Mouse (Mus musculus) Patski (cell line): ENCODE measurements around the gene Treml1. TPM values are rescaled to one million over a fixed set of nuclear protein-coding genes. Genes with fewer than 3 reads are reported as not detected.

Experiments used
- ATAC-seq: fragments of 100-300 bp; one replicate; pipeline ENCODE4 v1.8.0; 2021
- CTCF ChIA-PET: fragments of 350-600 bp; sonication (Branson Sonifier 250); formaldehyde crosslinking; loops from one replicate; lab custom pipeline; 2022; ENCODE audit warnings: inconsistent platforms; lab: Charles Lee
- POLR2A ChIA-PET: fragments of 350-600 bp; sonication (Branson Sonifier 250); formaldehyde crosslinking; loops from one replicate; lab custom pipeline; 2022; ENCODE audit warnings: antibody characterized with exemption, inconsistent platforms; lab: Charles Lee
- DNase-seq: peaks from one replicate; pipeline ENCODE4 v3.0.0-alpha.2; 2011; ENCODE audit warnings: low read depth, low spot score
- H3K27me3 ChIP-seq: fragments of 371-371 bp; one replicate; pipeline ENCODE4 v1.5.1; 2021
- CTCF ChIP-seq: fragments of 100-300 bp; IDR thresholded peaks from one replicate; pipeline ENCODE4 v1.5.1; 2021
- in situ Hi-C: fragments of 300-500 bp; cut with MboI; formaldehyde crosslinking; loops from 3 replicates; pipeline ENCODE4 v1.11.1; 2018; ENCODE audit warnings: low pct_unique_long_range_greater_than_20kb, mixed read lengths
- polyA plus RNA-seq: library from polyadenylated mRNA; unstranded; gene quantifications from one replicate; pipeline ENCODE4 v1.2.3, GENCODE M21; 2021

Treml1 gene
- polyA plus RNA-seq, 1 experiment from 2014 or later = not detected

DNA sequence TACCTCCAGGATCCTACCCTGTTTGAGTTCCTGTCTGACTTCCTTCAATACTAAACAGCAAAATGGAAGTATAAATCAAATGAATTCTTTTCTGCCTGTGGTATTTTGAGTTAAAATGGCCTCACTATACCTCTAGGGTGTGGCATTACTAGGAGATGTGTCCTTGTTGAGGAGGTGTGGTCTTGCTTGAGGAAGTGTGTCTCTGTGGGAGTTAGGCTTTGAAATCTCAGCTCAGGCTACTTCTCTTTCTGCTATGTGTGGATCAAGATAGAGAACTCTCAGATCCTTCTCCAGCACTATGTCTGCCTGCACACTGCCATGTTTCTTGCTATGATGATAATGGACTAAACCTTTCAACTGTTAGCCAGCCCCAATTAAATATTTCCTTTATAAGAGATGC lies 19.3 kb downstream of the Treml1 start:
- in situ Hi-C loops = no loop called here
- ATAC-seq (no peak), DNase-seq (no peak)
- CTCF ChIA-PET = no interaction called here
- POLR2A ChIA-PET = no interaction called here
- H3K27me3 ChIP-seq = no peaks in the 10 kb centered on the region
- TF ChIP-seq CTCF = no peak

DNA sequence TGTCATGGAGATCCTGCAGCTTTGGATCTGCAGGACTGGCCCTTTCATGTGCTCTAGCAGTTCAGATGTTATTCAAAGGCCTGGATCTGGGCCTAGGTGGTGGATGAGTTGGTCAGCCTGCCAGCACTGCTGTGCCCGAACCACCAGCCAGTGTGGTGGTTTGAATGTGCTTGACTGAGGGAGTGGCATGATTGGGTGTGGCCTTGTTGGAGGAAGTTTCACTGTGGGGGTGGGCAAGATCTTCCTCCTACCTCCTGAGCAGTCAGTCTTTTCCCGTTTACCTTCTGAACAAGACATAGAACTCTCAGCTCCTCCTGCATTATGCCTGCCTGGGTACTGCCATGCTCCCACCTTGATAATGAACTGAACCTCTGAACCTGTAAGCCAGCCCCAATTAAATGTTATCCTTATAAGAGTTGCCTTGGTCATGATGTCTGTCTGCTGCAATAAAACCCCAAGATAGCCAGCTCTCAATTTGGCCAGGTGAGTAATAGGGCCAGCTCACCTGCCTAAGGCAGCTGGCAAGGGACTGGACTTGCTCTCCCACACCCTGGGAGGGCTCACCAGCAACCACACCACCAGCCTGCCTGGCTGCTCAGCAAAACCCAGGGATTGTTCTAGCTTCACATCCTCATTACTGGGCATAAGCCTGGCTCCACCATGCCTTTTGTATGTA lies 26.2 kb downstream of the Treml1 start:
- CTCF ChIA-PET = no interaction called here
- POLR2A ChIA-PET = no interaction called here
- in situ Hi-C loops = no loop called here
- H3K27me3 ChIP-seq = no peaks in the 10 kb centered on the region
- TF ChIP-seq CTCF = no peak
- DNase-seq (no peak), ATAC-seq (no peak)

DNA sequence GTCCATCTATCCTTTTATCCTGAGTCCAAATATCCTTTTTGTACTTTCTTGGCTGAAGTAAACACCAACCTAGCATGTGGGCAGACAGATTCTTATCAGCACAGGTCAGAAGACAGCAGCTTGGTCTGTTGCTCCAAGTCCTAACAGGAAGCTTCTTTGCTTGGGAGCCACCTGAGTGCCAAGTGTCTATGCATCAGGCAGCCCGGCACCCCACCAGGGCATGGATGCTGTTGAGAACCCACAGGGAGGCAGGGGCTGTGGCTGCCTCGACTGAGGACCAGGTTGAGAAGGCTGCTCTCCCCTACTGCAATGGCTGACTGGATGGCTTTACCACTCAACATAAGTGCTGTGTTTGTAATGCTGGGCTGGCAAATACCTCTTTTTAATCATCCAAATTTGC lies 28.9 kb downstream of the Treml1 start:
- POLR2A ChIA-PET = no interaction called here
- CTCF ChIA-PET = interaction anchor here (1.5 kb wide), 1 partner anchor 8 kb away, joined by 3 read pairs; no protein-coding TSS in a partner anchor
- ATAC-seq = no peak
- TF ChIP-seq CTCF = no peak
- in situ Hi-C loops = no loop called here
- DNase-seq = no peak
- no peaks in the 10 kb centered on the region for H3K27me3 ChIP-seq

DNA sequence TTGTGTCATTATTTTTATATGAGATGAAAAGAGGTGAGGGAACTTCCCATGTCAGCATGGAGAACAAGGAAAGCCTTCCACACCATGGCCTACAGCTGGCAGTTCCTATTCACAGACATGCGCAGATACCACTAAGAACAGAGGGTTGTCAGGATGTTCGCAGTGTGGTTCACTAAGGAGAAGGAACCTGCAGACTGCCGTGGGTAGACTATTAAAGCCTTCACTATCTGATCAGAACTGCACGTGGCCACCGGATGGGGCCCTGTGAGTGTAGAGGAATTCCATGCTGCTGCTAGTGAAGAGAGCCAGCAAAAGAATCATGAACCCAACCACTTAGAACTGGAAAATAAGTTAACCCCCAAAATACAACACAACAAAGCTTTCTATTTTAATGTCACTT lies 29.7 kb downstream of the Treml1 start:
- CTCF ChIA-PET = interaction anchor here (1.5 kb wide), 1 partner anchor 9 kb away, joined by 3 read pairs; no protein-coding TSS in a partner anchor
- no peaks in the 10 kb centered on the region for H3K27me3 ChIP-seq
- POLR2A ChIA-PET = no interaction called here
- in situ Hi-C loops = no loop called here
- DNase-seq = no peak
- TF ChIP-seq CTCF = no peak
- ATAC-seq = no peak

- no peak for TF ChIP-seq CTCF
- DNase-seq (no peak), ATAC-seq (no peak)
- in situ Hi-C loops = no loop called here
- ChIA-PET POLR2A (no interaction called here), CTCF (no interaction called here)
- no peaks in the 10 kb centered on the region for H3K27me3 ChIP-seq
Measured at GRCm38 (mm10) chr17:48391446-48391845, 31.7 kb downstream of the Treml1 start.

DNA sequence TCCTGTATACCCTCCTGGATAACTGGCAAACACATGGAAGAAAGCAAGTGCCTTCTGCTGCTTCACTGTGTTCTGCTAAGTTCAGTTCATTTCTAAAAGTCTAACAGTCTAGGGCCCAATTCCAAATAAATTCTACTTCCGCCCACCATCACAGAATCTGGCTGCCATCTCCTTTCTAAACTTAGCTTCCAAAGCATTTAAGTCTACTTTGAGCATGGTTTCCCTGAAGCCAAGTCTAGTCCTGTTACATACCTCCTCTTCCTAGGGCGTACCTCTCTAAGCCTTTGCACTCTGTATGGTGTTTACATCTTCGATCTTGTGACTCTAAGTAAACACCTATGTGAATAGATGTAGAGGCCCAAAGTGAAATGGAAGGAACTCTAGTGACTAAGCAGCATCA lies 32.9 kb downstream of the Treml1 start:
- ATAC-seq = no peak
- ChIA-PET CTCF (no interaction called here), POLR2A (no interaction called here)
- no peaks in the 10 kb centered on the region for H3K27me3 ChIP-seq
- in situ Hi-C loops = no loop called here
- no peak for TF ChIP-seq CTCF
- DNase-seq = no peak

GRCm38 (mm10) chr17:48401710-48402109 lies 42.0 kb downstream of the Treml1 start:
- ATAC-seq (no peak), DNase-seq (no peak)
- ChIA-PET POLR2A (no interaction called here), CTCF (no interaction called here)
- in situ Hi-C loops = loop anchor here (10.0 kb wide), 1 partner anchor 127 kb away; no protein-coding TSS in a partner anchor
- TF ChIP-seq CTCF = no peak
- H3K27me3 ChIP-seq = no peaks in the 10 kb centered on the region

GRCm38 (mm10) chr17:48402751-48403150 lies 43.0 kb downstream of the Treml1 start:
- POLR2A ChIA-PET = no interaction called here
- ATAC-seq (no peak), DNase-seq (no peak)
- TF ChIP-seq CTCF = no peak
- in situ Hi-C loops = loop anchor here (10.0 kb wide), 1 partner anchor 128 kb away; no protein-coding TSS in a partner anchor
- no peaks in the 10 kb centered on the region for H3K27me3 ChIP-seq
- CTCF ChIA-PET = no interaction called here

DNA sequence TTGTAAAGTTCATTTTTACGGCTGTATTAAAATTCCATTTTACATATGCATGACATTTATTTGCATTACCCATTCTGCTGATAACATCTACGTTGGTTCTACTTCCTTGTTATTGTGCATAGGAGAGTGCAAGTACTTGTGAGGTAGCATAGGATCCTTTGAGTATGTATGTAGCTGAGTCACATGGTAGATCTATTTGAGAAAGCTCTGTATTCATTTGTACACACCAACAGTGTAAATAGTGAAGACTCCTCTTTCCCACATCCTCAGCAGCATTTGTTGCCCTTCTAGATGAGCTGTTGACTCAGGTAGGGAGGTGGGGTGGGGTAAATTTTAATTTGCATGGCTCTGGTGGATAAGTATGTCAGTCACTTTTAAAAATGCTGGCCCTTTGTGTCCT lies 44.1 kb downstream of the Treml1 start:
- in situ Hi-C loops = loop anchor here (10.0 kb wide), 1 partner anchor 129 kb away; no protein-coding TSS in a partner anchor
- ChIA-PET POLR2A (no interaction called here), CTCF (no interaction called here)
- DNase-seq (no peak), ATAC-seq (no peak)
- TF ChIP-seq CTCF = no peak
- H3K27me3 ChIP-seq = no peaks in the 10 kb centered on the region

- POLR2A ChIA-PET = interaction anchor here (0.7 kb wide), 1 partner anchor 790 kb away, joined by 3 read pairs; no protein-coding TSS in a partner anchor
- no peaks in the 10 kb centered on the region for H3K27me3 ChIP-seq
- ATAC-seq = no peak
- DNase-seq = no peak
- CTCF ChIA-PET = no interaction called here
- in situ Hi-C loops = loop anchor here (10.0 kb wide), 1 partner anchor 130 kb away; no protein-coding TSS in a partner anchor
- no peak for TF ChIP-seq CTCF
Measured at GRCm38 (mm10) chr17:48404706-48405105, 45.0 kb downstream of the Treml1 start.

DNA sequence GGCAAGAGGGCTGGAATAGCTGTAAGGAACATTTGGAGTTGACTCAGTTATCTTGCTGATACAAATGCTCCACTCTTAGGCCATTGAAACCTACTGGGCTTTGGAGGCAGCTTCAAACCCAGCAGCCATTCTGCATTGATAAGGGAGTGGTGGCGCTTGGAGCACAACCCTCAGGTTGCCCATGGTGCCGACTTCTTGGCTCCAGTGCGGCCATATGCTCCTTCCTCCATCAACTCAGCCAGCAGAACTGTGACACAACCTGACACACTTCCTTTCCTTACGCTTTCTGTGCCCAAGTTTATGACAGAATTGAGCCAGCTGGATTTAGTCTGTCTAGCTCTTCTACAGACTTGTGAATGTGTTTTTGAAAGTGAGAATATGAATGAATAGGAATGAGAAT lies 47.4 kb downstream of the Treml1 start:
- ChIA-PET POLR2A (no interaction called here), CTCF (no interaction called here)
- no peak for ATAC-seq
- no peak for DNase-seq
- no peak for TF ChIP-seq CTCF
- in situ Hi-C loops = loop anchor here (10.0 kb wide), 1 partner anchor 132 kb away; no protein-coding TSS in a partner anchor
- H3K27me3 ChIP-seq = no peaks in the 10 kb centered on the region
